Comparison of ENCODE assay signal across 8 mouse cellular contexts in genomic region chr3:85573864-85574830, GRCm38 (mm10). TPM values are rescaled to one million over a fixed set of nuclear protein-coding genes. Genes with fewer than 3 reads are reported as not detected.
DNase-seq lines count a peak whose midpoint lies in the region; ATAC-seq and TF ChIP-seq lines count a peak whose summit lies in the region.

TSS of gene Gatb (plus strand) at chr3:85574119.

- H3K9me3 ChIP-seq in ES-Bruce4 (replicated peaks; ENCODE audit: control insufficient read depth, insufficient read depth, low read length, poor library complexity, severe bottlenecking), result no peaks in the 10 kb centered on the region
- no peaks in the 10 kb centered on the region for H3K9me3 ChIP-seq in forebrain, embryonic 13.5 days (replicated peaks)
- H3K9me3 ChIP-seq in liver, postnatal 0 days (ENCODE audit: low read length), result no peaks in the 10 kb centered on the region
- no peaks in the 10 kb centered on the region for H3K9me3 ChIP-seq in neural tube, embryonic 14.5 days (ENCODE audit: control insufficient read depth, low read length)

- peak; percentile 98 for ATAC-seq in cerebellum, adult (ENCODE audit: insufficient number of reproducible peaks, low FRiP score, low TSS enrichment)
- ATAC-seq in forebrain, embryonic 13.5 days, result peak; percentile 99
- ATAC-seq in liver, postnatal 0 days, result peak; percentile 100
- ATAC-seq in neural tube, embryonic 14.5 days (ENCODE audit: low read depth), result peak; percentile 99

- H3K36me3 ChIP-seq in ES-Bruce4 (ENCODE audit: control insufficient read depth, insufficient read depth, low read length, poor library complexity, severe bottlenecking), result no peaks in the 10 kb centered on the region
- H3K36me3 ChIP-seq in forebrain, embryonic 13.5 days (ENCODE audit: poor library complexity, severe bottlenecking), result no peaks in the 10 kb centered on the region
- peaks cover 9% of the 10 kb centered on the region; the same call in 1 of the 2 replicates for H3K36me3 ChIP-seq in liver, postnatal 0 days (replicated peaks; ENCODE audit: insufficient read depth, low read length)
- H3K36me3 ChIP-seq in neural tube, embryonic 14.5 days (ENCODE audit: control insufficient read depth, insufficient read depth, low read length), result no peaks in the 10 kb centered on the region

- peak within 1 kb of the TSS; percentile 80 for H3K9ac ChIP-seq in ES-Bruce4 (ENCODE audit: low read depth, poor library complexity, severe bottlenecking)
- H3K9ac ChIP-seq in forebrain, embryonic 13.5 days, result peak within 1 kb of the TSS; percentile 79
- peak within 1 kb of the TSS; percentile 85 for H3K9ac ChIP-seq in liver, postnatal 0 days (replicated peaks)
- H3K9ac ChIP-seq in neural tube, embryonic 14.5 days (replicated peaks; ENCODE audit: low read depth, low read length), result peak within 1 kb of the TSS; percentile 78

- intact Hi-C loops in heart, postnatal 10 days (cut with DNase I), result loop anchor here (2.0 to 5.0 kb wide), 4 partner anchors 297 to 649 kb away; no protein-coding TSS in a partner anchor

- TF ChIP-seq CTCF in ES-Bruce4 (IDR thresholded peaks at IDR 0.05; ENCODE audit: low read depth, low read length), result peak; percentile 47
- TF ChIP-seq CTCF in liver, postnatal 0 days (IDR thresholded peaks at IDR 0.05; ENCODE audit: low read depth), result peak; percentile 87

- peak within 1 kb of the TSS; percentile 83 for H3K4me2 ChIP-seq in forebrain, embryonic 13.5 days
- peak within 1 kb of the TSS; percentile 93 for H3K4me2 ChIP-seq in liver, postnatal 0 days (ENCODE audit: low read depth, low read length)
- H3K4me2 ChIP-seq in neural tube, embryonic 14.5 days (ENCODE audit: low read depth, low read length), result peak within 1 kb of the TSS; percentile 75

- no peak within 1 kb of the TSS for H3K27ac ChIP-seq in ES-Bruce4 (ENCODE audit: insufficient read depth, low read length)
- peak within 1 kb of the TSS; percentile 65 for H3K27ac ChIP-seq in forebrain, embryonic 13.5 days
- peak within 1 kb of the TSS; percentile 85 for H3K27ac ChIP-seq in liver, postnatal 0 days (ENCODE audit: low read depth)
- peak within 1 kb of the TSS; percentile 86 for H3K27ac ChIP-seq in neural tube, embryonic 14.5 days (ENCODE audit: low read depth, low read length)

- no peaks in the 10 kb centered on the region for H3K4me1 ChIP-seq in ES-Bruce4 (ENCODE audit: control insufficient read depth, insufficient read depth, low read length)
- peaks cover 4% of the 10 kb centered on the region; the same call in 1 of the 2 replicates for H3K4me1 ChIP-seq in forebrain, embryonic 13.5 days
- H3K4me1 ChIP-seq in liver, postnatal 0 days (ENCODE audit: insufficient read depth), result peaks cover 4% of the 10 kb centered on the region
- H3K4me1 ChIP-seq in neural tube, embryonic 14.5 days (ENCODE audit: control insufficient read depth, insufficient read depth, low read length), result 0 out of 2 replicates have a peak, but pooled peaks cover 3% of the 10 kb centered on the region

- 3% methylated on average over 41 of the region's 41 CpGs for WGBS in forebrain, embryonic 13.5 days
- under 1% methylated on average over 41 of the region's 41 CpGs for WGBS in large intestine, adult 2 months
- 2% methylated on average over 41 of the region's 41 CpGs for WGBS in liver, postnatal 0 days (ENCODE audit: insufficient replicate concordance)
- WGBS in neural tube, embryonic 14.5 days, result 3% methylated on average over 41 of the region's 41 CpGs

- TF ChIP-seq EP300 in ES-Bruce4 (IDR thresholded peaks at IDR 0.05; ENCODE audit: insufficient read depth, low read depth, low read length), result no peak
- 0 out of 2 replicates have a peak, but pooled peaks have one; percentile 32 for TF ChIP-seq EP300 in liver, postnatal 0 days (IDR thresholded peaks at IDR 0.05; ENCODE audit: low read depth)

- peak within 1 kb of the TSS; percentile 99 for H3K4me3 ChIP-seq in ES-Bruce4 (ENCODE audit: low read depth, low read length)
- peak within 1 kb of the TSS; percentile 75 for H3K4me3 ChIP-seq in forebrain, embryonic 13.5 days
- H3K4me3 ChIP-seq in liver, postnatal 0 days (ENCODE audit: low read depth, low read length), result peak within 1 kb of the TSS; percentile 84
- peak within 1 kb of the TSS; percentile 84 for H3K4me3 ChIP-seq in neural tube, embryonic 14.5 days (ENCODE audit: low read depth, low read length)

- DNase-seq in heart, postnatal 10 days, result peak; percentile 99 to 100
- peak; percentile 100 for DNase-seq in large intestine, adult 2 months (ENCODE audit: low read depth, low spot score)
- DNase-seq in liver, postnatal 0 days, result peak; percentile 99
- peak; percentile 99 for DNase-seq in testis, postnatal 10 days (ENCODE audit: low spot score)

- no peak for TF ChIP-seq POLR2A in ES-Bruce4 (IDR thresholded peaks at IDR 0.05; ENCODE audit: insufficient read depth, low read length)

- H3K27me3 ChIP-seq in ES-Bruce4 (ENCODE audit: control insufficient read depth, insufficient read depth, low read length, poor library complexity, severe bottlenecking), result no peaks in the 10 kb centered on the region
- no peaks in the 10 kb centered on the region for H3K27me3 ChIP-seq in forebrain, embryonic 13.5 days
- H3K27me3 ChIP-seq in liver, postnatal 0 days (ENCODE audit: insufficient read depth, low read length), result no peaks in the 10 kb centered on the region
- H3K27me3 ChIP-seq in neural tube, embryonic 14.5 days (ENCODE audit: control insufficient read depth, insufficient read depth, low read length), result no peaks in the 10 kb centered on the region

RNA-seq across cellular contexts. Expression of gene Gatb, which starts in this region (rescaled TPM):
- polyA plus RNA-seq in ES-Bruce4 (2011; ENCODE audit: insufficient read depth, insufficient read length, low read depth, missing spikeins), result 9.9 and 11.4 TPM in 2 replicates
- polyA plus RNA-seq in forebrain, embryonic 13.5 days (2015; fragmentation: Nextera tagmentation; extraction: Ambion mirVana), result 20.4 and 23.0 TPM in 2 replicates
- 10 to 100 TPM; 25.4 to 27.8 TPM for total RNA-seq in heart, postnatal 10 days (2021)
- 6.0 and 6.1 TPM in 2 replicates for polyA plus RNA-seq in large intestine, adult 2 months (2012; rRNA removed)
- polyA plus RNA-seq in liver, postnatal 0 days (2015; fragmentation: Nextera tagmentation; extraction: Ambion mirVana), result 13.0 and 14.6 TPM in 2 replicates
- polyA plus RNA-seq in neural tube, embryonic 14.5 days (2014; fragmentation: Nextera tagmentation; extraction: Ambion mirVana), result 19.1 and 23.1 TPM in 2 replicates
